Mouse (Mus musculus) kidney, embryonic 14.5 days (tissue): ENCODE measurements around the gene Rrp12. TPM values are rescaled to one million over a fixed set of nuclear protein-coding genes. Genes with fewer than 3 reads are reported as not detected.
"Not testable (repeated sequence)": the region's sequence is repeated elsewhere in the genome, so short reads cannot be mapped to it uniquely, and the experiment has no call there.

Experiments
- ATAC-seq: fragments of 200-750 bp; cut with Nextera tagmentation; 2 replicates; pipeline ENCODE4 v1.8.0; 2017; ENCODE audit warnings: moderate number of reproducible peaks, mild to moderate bottlenecking, moderate TSS enrichment, moderate library complexity; ENCODE audit not compliant: low FRiP score, low TSS enrichment
- H3K27ac ChIP-seq: fragments of 300-500 bp; sonication (generic); 2 replicates; pipeline ENCODE4 v1.5.1; 2014; ENCODE audit warnings: low read depth, mild to moderate bottlenecking, low read length, moderate library complexity, mixed read lengths
- H3K27me3 ChIP-seq: fragments of 300-500 bp; sonication (generic); 2 replicates; pipeline ENCODE4 v1.6.1; 2014; ENCODE audit warnings: mild to moderate bottlenecking, low read length; ENCODE audit not compliant: control insufficient read depth, insufficient read depth
- H3K36me3 ChIP-seq: fragments of 300-500 bp; sonication (generic); 2 replicates; pipeline ENCODE4 v1.6.1; 2014; ENCODE audit warnings: low read length, mixed read lengths; ENCODE audit not compliant: control insufficient read depth, insufficient read depth
- H3K4me1 ChIP-seq: fragments of 300-500 bp; sonication (generic); 2 replicates; pipeline ENCODE4 v1.6.1; 2014; ENCODE audit warnings: low read length, mixed read lengths; ENCODE audit not compliant: control insufficient read depth, insufficient read depth
- H3K4me2 ChIP-seq: fragments of 300-500 bp; sonication (generic); replicated peaks from 2 replicates; pipeline ENCODE4 v1.6.1; 2014; ENCODE audit warnings: low read depth, mild to moderate bottlenecking, low read length
- H3K4me3 ChIP-seq: fragments of 300-500 bp; sonication (generic); 2 replicates; pipeline ENCODE4 v1.5.1; 2014; ENCODE audit warnings: mild to moderate bottlenecking, low read length
- H3K9ac ChIP-seq: fragments of 300-500 bp; sonication (generic); 2 replicates; pipeline ENCODE4 v1.6.1; 2014; ENCODE audit warnings: low read depth, mild to moderate bottlenecking, low read length, moderate library complexity
- H3K9me3 ChIP-seq: fragments of 300-500 bp; sonication (generic); 2 replicates; pipeline ENCODE4 v1.6.1; 2016; ENCODE audit warnings: low read length; ENCODE audit not compliant: control insufficient read depth
- WGBS: fragments of 180-500 bp; shearing (Covaris S2); extraction: QIAGEN DNeasy Blood & Tissue Kit; methylation state at CpG from one replicate; pipeline ENCODE4 v1.1.7; 2014; 5-methylcytosine and 5-hydroxymethylcytosine counted together
- polyA plus RNA-seq: library from polyadenylated mRNA; unstranded; fragments of >200 nt; fragmentation: Nextera tagmentation; extraction: Ambion mirVana; gene quantifications from 2 replicates; pipeline ENCODE4 v1.2.1, GENCODE M21; 2014

The Rrp12 gene
- polyA plus RNA-seq, 1 experiment from 2014 or later: 15.8 TPM

DNA sequence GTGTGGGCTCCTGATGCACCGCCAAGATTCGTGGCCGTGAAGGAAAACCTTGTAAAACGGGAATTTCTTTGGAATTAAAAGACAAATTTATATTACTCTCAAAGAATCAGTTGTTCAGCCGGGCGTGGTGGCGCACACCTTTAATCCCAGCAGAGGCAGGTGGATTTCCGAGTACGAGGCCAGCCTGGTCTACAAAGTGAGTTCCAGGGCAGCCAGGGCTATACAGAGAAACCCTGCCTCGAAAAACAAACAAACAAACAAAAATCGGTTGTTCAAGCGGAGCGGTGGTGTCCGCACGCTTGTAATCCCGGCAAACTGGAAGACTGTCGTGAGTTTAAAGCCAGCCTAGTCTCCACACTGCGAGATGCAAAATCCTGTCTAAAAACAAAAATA lies 342 bp upstream of the Rrp12 start:
- no peak for ATAC-seq
- Histone ChIP-seq H3K4me2 (peak overlapping the region; percentile 84), H3K9me3 (no peaks in the 10 kb centered on the region), H3K27ac (no peak overlapping the region), H3K27me3 (no peaks in the 10 kb centered on the region), H3K4me1 (peaks cover 15% of the 10 kb centered on the region; the same call in 1 of the 2 replicates), H3K4me3 (peak overlapping the region; percentile 70), H3K36me3 (no peaks in the 10 kb centered on the region), H3K9ac (no peak overlapping the region; the same call in 1 of the 2 replicates)
- 19% methylated on average over 18 of the region's 18 CpGs for WGBS

DNA sequence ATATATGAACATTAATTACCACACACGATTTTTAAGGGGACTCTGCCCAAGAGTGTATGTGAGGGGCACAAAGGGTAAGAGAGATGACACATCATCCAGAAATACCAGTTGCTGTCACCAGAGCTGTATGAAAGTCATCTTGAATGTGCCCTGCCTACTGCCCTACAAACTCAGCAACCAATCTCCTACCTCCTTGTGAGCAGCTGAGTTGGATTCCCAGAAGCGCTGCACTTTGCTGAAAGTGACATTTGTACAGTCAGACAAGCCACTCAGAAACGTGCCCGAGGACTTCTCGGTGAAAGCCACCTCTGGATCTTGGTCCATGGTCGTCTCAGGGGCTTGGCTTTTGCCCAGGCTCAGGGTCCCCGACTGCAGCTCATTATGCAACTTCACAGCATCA lies 1.0 kb downstream of the Rrp12 start:
- WGBS: 50% methylated on average over 7 of the region's 7 CpGs
- Histone ChIP-seq H3K9ac (peak overlapping the region; percentile 54; the same call in 1 of the 2 replicates), H3K9me3 (no peaks in the 10 kb centered on the region), H3K4me3 (peak overlapping the region; percentile 70), H3K27ac (no peak overlapping the region), H3K27me3 (no peaks in the 10 kb centered on the region), H3K4me2 (peak overlapping the region; percentile 84), H3K36me3 (peaks cover 7% of the 10 kb centered on the region), H3K4me1 (peaks cover 15% of the 10 kb centered on the region; the same call in 1 of the 2 replicates)
- no peak for ATAC-seq

DNA sequence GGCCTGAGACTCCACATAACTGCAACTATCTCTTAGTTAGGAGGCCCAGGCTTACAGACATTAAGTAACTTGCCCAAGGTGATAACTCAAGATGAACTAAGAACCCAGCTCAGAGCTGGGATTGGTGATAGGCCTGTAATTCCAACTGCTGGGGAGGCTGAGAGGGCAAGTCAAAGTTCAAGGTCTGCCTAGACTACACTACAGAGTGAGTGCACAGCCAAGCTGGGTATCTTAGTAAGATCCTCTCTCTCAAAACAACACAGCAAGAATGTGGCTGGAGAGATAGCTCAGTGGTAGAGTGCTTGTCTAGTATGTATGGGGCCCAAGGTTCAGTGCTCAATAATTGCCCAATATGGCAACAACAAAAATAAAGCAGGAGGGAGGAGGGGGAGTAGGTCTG lies 7.8 kb downstream of the Rrp12 start:
- Histone ChIP-seq H3K4me1 (no peaks in the 10 kb centered on the region), H3K9ac (no peak overlapping the region), H3K4me2 (no peak overlapping the region), H3K36me3 (peaks cover 66% of the 10 kb centered on the region), H3K9me3 (no peaks in the 10 kb centered on the region), H3K4me3 (no peak overlapping the region), H3K27me3 (no peaks in the 10 kb centered on the region), H3K27ac (no peak overlapping the region)
- ATAC-seq: no peak

DNA sequence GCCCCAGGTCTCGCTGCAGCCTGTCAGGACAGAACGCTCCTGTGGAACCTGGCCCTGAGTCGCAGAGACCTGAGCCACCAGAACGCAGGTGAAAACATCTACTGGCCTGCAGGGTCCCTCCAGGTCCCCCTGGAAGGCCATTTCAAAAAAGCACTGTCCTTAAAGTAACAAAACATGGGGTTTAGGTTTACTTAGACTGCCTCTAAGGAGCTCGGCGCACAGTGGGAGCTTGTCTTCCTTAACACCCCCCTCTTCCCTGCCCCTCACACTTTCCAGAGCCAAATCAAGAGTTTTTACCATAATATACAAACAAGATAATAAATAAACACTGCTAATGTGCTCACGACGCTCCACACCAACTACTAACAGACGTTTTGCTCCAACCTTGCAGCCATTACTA lies 12.1 kb downstream of the Rrp12 start:
- Histone ChIP-seq H3K36me3 (peaks cover 76% of the 10 kb centered on the region), H3K9ac (no peak overlapping the region), H3K27ac (no peak overlapping the region), H3K9me3 (no peaks in the 10 kb centered on the region), H3K4me1 (no peaks in the 10 kb centered on the region), H3K4me3 (no peak overlapping the region), H3K4me2 (no peak overlapping the region), H3K27me3 (no peaks in the 10 kb centered on the region)
- no peak for ATAC-seq
- 96% methylated on average over 9 of the region's 9 CpGs for WGBS

DNA sequence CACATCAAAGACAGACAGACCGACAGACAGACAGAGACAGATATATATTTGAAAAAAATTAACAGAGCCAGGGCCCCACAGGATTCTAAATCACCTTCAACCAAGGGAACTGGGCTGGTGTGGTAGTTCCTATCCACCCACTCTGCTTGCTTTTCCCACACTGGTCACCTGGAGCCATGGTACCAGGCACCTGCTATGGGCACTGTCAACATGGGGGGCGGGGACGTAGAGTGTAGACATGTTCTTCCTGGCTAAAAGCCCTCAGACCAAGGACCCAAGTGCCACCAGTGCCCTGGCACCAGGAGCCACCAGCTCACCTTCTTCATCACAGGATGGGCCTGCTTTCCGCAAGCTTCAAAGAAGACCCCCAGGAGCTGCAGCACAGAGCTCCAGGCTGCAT lies 14.1 kb downstream of the Rrp12 start:
- ATAC-seq: no peak
- Histone ChIP-seq H3K9me3 (no peaks in the 10 kb centered on the region), H3K4me3 (no peak overlapping the region), H3K27ac (no peak overlapping the region), H3K36me3 (peaks cover 71% of the 10 kb centered on the region), H3K27me3 (no peaks in the 10 kb centered on the region), H3K4me1 (no peaks in the 10 kb centered on the region), H3K4me2 (no peak overlapping the region), H3K9ac (no peak overlapping the region)
- WGBS: 93% methylated on average over 4 of the region's 4 CpGs

DNA sequence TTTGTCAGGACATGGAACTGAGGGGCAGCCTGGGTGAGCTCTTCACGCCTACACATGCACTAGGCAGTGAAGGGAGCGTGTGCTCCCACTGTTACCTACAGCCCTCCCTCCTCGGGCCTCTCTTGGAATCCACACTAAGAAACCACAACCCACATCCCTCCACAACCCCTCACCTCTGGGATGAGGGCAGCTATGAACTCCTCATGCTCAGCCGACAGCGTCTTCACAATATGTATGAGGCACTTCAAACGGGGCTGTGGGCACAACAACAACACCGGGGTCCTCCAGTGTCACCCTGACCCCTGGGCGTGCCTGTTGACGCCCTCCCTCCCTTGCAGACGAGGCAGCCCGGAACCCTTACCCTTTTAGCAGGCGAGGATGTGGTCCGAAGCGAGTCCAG lies 21.6 kb downstream of the Rrp12 start:
- Histone ChIP-seq H3K9me3 (no peaks in the 10 kb centered on the region), H3K36me3 (peaks cover 68% of the 10 kb centered on the region), H3K4me1 (no peaks in the 10 kb centered on the region), H3K27ac (no peak overlapping the region), H3K4me3 (no peak overlapping the region), H3K27me3 (no peaks in the 10 kb centered on the region), H3K4me2 (no peak overlapping the region), H3K9ac (no peak overlapping the region)
- 93% methylated on average over 14 of the region's 14 CpGs for WGBS
- no peak for ATAC-seq

DNA sequence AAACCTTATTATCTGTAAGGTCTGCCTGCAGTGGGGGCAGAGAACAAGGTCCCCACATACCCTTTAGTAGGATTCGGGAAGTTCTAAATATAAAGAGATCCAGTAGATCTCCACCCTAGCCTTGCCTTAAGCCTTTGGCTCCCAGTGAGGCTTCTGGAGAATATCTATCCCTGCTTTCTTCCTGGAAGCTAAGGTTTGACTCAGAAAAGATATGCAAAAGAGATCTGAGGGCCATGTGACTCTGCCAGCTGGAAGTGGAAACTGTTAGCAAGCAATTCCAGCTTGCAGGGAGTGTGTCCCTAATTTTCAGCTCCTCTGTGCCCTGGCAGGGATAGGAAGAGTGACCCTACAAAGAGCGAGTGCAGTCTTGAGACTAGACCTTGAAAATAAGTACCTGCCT lies 23.7 kb downstream of the Rrp12 start:
- Histone ChIP-seq H3K9me3 (no peaks in the 10 kb centered on the region), H3K27ac (no peak overlapping the region), H3K27me3 (no peaks in the 10 kb centered on the region), H3K4me1 (no peaks in the 10 kb centered on the region), H3K36me3 (peaks cover 73% of the 10 kb centered on the region), H3K4me2 (no peak overlapping the region), H3K9ac (no peak overlapping the region), H3K4me3 (no peak overlapping the region)
- 92% methylated on average over 2 of the region's 2 CpGs for WGBS
- no peak for ATAC-seq

DNA sequence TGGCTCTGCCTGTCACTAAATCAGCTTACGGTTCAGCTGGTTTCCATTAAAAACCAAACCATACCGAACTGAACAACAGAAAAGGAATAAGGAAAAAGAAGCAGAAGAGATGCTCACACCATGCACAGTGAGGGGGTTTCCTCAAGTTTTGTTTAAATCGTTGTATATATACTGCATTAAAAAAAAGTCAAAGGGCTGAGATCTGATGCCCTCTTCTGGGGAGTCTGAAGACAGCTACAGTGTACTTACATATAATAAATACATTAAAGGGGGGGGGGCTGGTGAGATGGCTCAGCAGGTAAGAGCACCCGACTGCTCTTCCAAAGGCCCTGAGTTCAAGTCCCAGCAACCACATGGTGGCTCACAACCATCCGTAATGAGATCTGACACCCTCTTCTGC lies 26.0 kb downstream of the Rrp12 start:
- H3K4me3 ChIP-seq, H3K9me3 ChIP-seq, ATAC-seq, H3K27me3 ChIP-seq, H3K4me2 ChIP-seq, H3K4me1 ChIP-seq, H3K9ac ChIP-seq, H3K27ac ChIP-seq: not testable (repeated sequence)
- WGBS: 88% methylated on average over 5 of the region's 5 CpGs
- H3K36me3 ChIP-seq: peaks cover 75% of the 10 kb centered on the region

DNA sequence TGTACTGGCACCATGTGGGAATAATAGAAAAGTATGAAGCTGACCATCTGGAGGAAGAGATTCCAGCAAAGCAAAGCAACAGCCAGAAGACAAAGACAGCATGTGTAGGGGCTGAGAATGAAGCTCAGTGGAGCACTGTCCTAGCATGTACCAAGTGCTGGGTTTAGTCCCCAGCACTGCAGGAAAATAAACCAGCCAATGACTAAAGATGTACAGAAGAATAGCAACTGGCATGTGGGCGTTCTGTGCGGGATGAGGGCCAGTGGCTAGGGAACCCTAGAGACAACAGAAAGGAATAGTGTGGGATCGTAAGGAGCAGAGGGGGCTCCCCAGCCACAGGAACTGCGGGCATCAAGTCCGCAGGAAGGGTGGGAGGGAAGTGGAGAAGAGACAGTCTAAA lies 26.7 kb downstream of the Rrp12 start:
- H3K4me1 ChIP-seq: no peaks in the 10 kb centered on the region
- H3K4me2 ChIP-seq: no peak overlapping the region
- ATAC-seq: no peak
- H3K36me3 ChIP-seq: peaks cover 71% of the 10 kb centered on the region
- no peaks in the 10 kb centered on the region for H3K9me3 ChIP-seq
- H3K27ac ChIP-seq: no peak overlapping the region
- 95% methylated on average over 5 of the region's 5 CpGs for WGBS
- no peak overlapping the region for H3K9ac ChIP-seq
- no peak overlapping the region for H3K4me3 ChIP-seq
- H3K27me3 ChIP-seq: no peaks in the 10 kb centered on the region

DNA sequence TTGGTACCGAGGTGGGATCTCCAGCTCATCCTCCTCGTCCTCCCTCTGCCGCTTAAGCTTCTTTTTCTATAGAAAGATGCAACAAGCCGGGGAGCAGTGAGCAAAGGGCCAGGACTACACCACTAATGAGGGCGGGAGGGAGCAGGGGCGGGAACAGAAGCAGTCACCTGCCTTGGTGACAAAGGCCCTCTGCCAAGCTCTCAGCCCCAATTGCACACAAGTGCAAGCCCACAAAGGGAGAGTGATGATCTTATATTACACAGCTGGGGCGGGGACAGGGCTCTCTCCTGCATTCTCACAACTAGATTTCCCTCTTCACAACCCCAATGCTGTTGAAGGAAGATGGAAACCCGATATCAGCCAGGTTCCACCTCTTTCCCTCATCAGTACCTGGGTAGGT lies 29.3 kb downstream of the Rrp12 start:
- no peaks in the 10 kb centered on the region for H3K27me3 ChIP-seq
- 88% methylated on average over 8 of the region's 8 CpGs for WGBS

More for the DNA sequence above, 29.3 kb downstream of the Rrp12 start:
- no peaks in the 10 kb centered on the region for H3K4me1 ChIP-seq
- H3K9me3 ChIP-seq: no peaks in the 10 kb centered on the region
- ATAC-seq: no peak
- H3K9ac ChIP-seq: no peak overlapping the region
- H3K4me3 ChIP-seq: no peak overlapping the region
- no peak overlapping the region for H3K27ac ChIP-seq
- H3K36me3 ChIP-seq: peaks cover 71% of the 10 kb centered on the region
- H3K4me2 ChIP-seq: no peak overlapping the region
